Mouse (Mus musculus): ENCODE measurements around the gene Mx1.

- TF ChIP-seq TAL1 (conservative IDR thresholded peaks at IDR 0.05; ENCODE audit: low read depth, low read length) (no peak), CTCF (IDR thresholded peaks at IDR 0.05; ENCODE audit: low read depth, low read length) (peak; percentile 93), GATA1 (IDR thresholded peaks at IDR 0.05; ENCODE audit: borderline replicate concordance, low read length) (no peak), POLR2AphosphoS5 (IDR thresholded peaks at IDR 0.05; ENCODE audit: insufficient replicate concordance, low read depth, low read length) (no peak)
These were observed 18.9 kb downstream of the Mx1 start for GRCm38 (mm10) chr16:97443670-97444263.
